Comparison of ENCODE assay signal across 8 mouse cellular contexts in the genomic region with DNA sequence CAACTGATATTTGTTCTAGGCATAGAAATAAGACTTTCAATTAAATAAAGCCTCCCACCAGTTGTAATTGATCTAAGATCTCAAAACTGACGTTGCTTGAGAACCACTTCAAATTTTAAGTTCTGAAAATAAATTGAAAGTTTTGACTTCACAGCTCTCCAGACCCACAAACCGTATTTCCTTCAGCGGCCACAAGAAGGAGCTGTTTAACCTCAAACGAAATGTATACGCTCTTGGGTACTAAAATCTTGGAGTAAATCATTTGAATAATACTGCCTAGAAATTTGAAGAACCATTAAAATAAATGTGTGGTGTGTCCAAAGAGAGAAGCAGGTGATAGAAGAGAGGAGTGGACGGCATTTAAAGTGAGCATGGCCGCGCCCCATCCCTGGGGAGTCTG.
DNase-seq lines count a peak whose midpoint lies in the region; ATAC-seq and TF ChIP-seq lines count a peak whose summit lies in the region.

No protein-coding gene starts in this region.

- peak; percentile 62 for DNase-seq in kidney, postnatal 10 days
- DNase-seq in kidney, adult 11 months, result no peak
- DNase-seq in CH12.LX (ENCODE audit: extremely low read depth) (peak; percentile 62), ZHBTc4 (ENCODE audit: low read depth, low spot score) (peak; percentile 28)
- peak; percentile 80 for DNase-seq in hindbrain, embryonic 14.5 days (ENCODE audit: low spot score)
- no peak for DNase-seq in urinary bladder, postnatal 36 days (ENCODE audit: low spot score in 2 of 2)

- in situ Hi-C loops in CH12.LX (cut with MboI; ENCODE audit: low pct_ligation_motif_present, low pct_unique_long_range_greater_than_20kb, low sequenced_read_pairs), result no loop called here

- no peak overlapping the region for H3K4me3 ChIP-seq in CH12.LX (replicated peaks in 1 of 3; ENCODE audit: low read depth in 2 of 3, low read length in 2 of 3, poor library complexity in 1 of 3)
- H3K4me3 ChIP-seq in hindbrain, embryonic 14.5 days (replicated peaks; ENCODE audit: low read length), result no peak overlapping the region
- no peak overlapping the region for H3K4me3 ChIP-seq in neural tube, embryonic 14.5 days (ENCODE audit: low read depth, low read length)

- no peak for TF ChIP-seq EP300 in CH12.LX (IDR thresholded peaks at IDR 0.05; ENCODE audit: low read length)

- 30% methylated on average over 8 of the region's 8 CpGs for WGBS in hindbrain, embryonic 14.5 days
- 26% methylated on average over 8 of the region's 8 CpGs for WGBS in neural tube, embryonic 14.5 days

- dilution Hi-C loops in CH12.LX (cut with MboI; ENCODE audit: extremely low pct_ligation_motif_present, extremely low pct_unique_long_range_greater_than_20kb, low sequenced_read_pairs), result no loop called here

- no peak for TF ChIP-seq POLR2A in CH12.LX (IDR thresholded peaks at IDR 0.05; ENCODE audit: low read depth, low read length)

- no peak for ATAC-seq in hindbrain, embryonic 14.5 days (ENCODE audit: low FRiP score)
- ATAC-seq in neural tube, embryonic 14.5 days (ENCODE audit: low read depth), result 0 out of 2 replicates have a peak, but pooled peaks have one; percentile 31
- no peak for ATAC-seq in activated CD4-positive, CD25-positive, alpha-beta regulatory T cell, adult 4 months

- H3K27me3 ChIP-seq in CH12.LX (replicated peaks), result no peaks in the 10 kb centered on the region
- no peaks in the 10 kb centered on the region for H3K27me3 ChIP-seq in hindbrain, embryonic 14.5 days (ENCODE audit: control insufficient read depth, insufficient read depth, low read length)
- no peaks in the 10 kb centered on the region for H3K27me3 ChIP-seq in neural tube, embryonic 14.5 days (ENCODE audit: control insufficient read depth, insufficient read depth, low read length)

- H3K9me3 ChIP-seq in CH12.LX (replicated peaks; ENCODE audit: low read length), result no peaks in the 10 kb centered on the region
- H3K9me3 ChIP-seq in hindbrain, embryonic 14.5 days (ENCODE audit: control insufficient read depth, low read length), result no peaks in the 10 kb centered on the region
- H3K9me3 ChIP-seq in neural tube, embryonic 14.5 days (ENCODE audit: control insufficient read depth, low read length), result no peaks in the 10 kb centered on the region

- H3K79me2 ChIP-seq in CH12.LX (replicated peaks; ENCODE audit: control insufficient read depth, extremely low read depth, insufficient read depth, poor library complexity, severe bottlenecking), result no peaks in the 10 kb centered on the region

- peak overlapping the region; percentile 72 for H3K4me2 ChIP-seq in CH12.LX (ENCODE audit: insufficient read depth, low read depth, poor library complexity, severe bottlenecking)
- no peak overlapping the region for H3K4me2 ChIP-seq in hindbrain, embryonic 14.5 days (replicated peaks)
- no peak overlapping the region for H3K4me2 ChIP-seq in neural tube, embryonic 14.5 days (ENCODE audit: low read depth, low read length)

- peaks cover 0 to 11% of the 10 kb centered on the region in 2 experiments; a peak in 2 of 4 replicates for H3K4me1 ChIP-seq in CH12.LX (ENCODE audit: control insufficient read depth in 1 of 2, insufficient read depth in 2 of 2)
- H3K4me1 ChIP-seq in hindbrain, embryonic 14.5 days (replicated peaks; ENCODE audit: control insufficient read depth, insufficient read depth, low read length), result no peaks in the 10 kb centered on the region
- H3K4me1 ChIP-seq in neural tube, embryonic 14.5 days (ENCODE audit: control insufficient read depth, insufficient read depth, low read length), result no peaks in the 10 kb centered on the region

- no peak overlapping the region for H3K9ac ChIP-seq in CH12.LX (ENCODE audit: insufficient read depth, low read depth)
- H3K9ac ChIP-seq in hindbrain, embryonic 14.5 days, result no peak overlapping the region
- H3K9ac ChIP-seq in neural tube, embryonic 14.5 days (replicated peaks; ENCODE audit: low read depth, low read length), result no peak overlapping the region

- no peak overlapping the region for H3K27ac ChIP-seq in CH12.LX (ENCODE audit: insufficient read depth, low read depth)
- no peak overlapping the region for H3K27ac ChIP-seq in hindbrain, embryonic 14.5 days
- H3K27ac ChIP-seq in neural tube, embryonic 14.5 days (ENCODE audit: low read depth, low read length), result no peak overlapping the region

- peak; percentile 55 to 88; a peak in 3 of 4 replicates for TF ChIP-seq CTCF in CH12.LX (conservative IDR thresholded peaks at IDR 0.05 in 1 of 2, IDR thresholded peaks at IDR 0.05 in 1 of 2; ENCODE audit: low read depth in 2 of 2, low read length in 2 of 2)

- TF ChIP-seq RAD21 in CH12.LX (IDR thresholded peaks at IDR 0.05; ENCODE audit: low read depth, low read length), result peak; percentile 82

- no peaks in the 10 kb centered on the region for H3K36me3 ChIP-seq in CH12.LX (replicated peaks in 1 of 2; ENCODE audit: control insufficient read depth in 1 of 2, insufficient read depth in 1 of 2, low read length in 1 of 2)
- no peaks in the 10 kb centered on the region for H3K36me3 ChIP-seq in hindbrain, embryonic 14.5 days (replicated peaks; ENCODE audit: control insufficient read depth, insufficient read depth)
- H3K36me3 ChIP-seq in neural tube, embryonic 14.5 days (ENCODE audit: control insufficient read depth, insufficient read depth, low read length), result no peaks in the 10 kb centered on the region

TF ChIP-seq in CH12.LX, 34 proteins besides CTCF, POLR2A, EP300 and RAD21:
- TF ChIP-seq ZMIZ1 (IDR thresholded peaks at IDR 0.05; ENCODE audit: low read depth, low read length) (no peak), SMC3 (IDR thresholded peaks at IDR 0.05; ENCODE audit: low read depth, low read length) (peak; percentile 78), JUND (conservative IDR thresholded peaks at IDR 0.05; ENCODE audit: low read depth, low read length) (no peak)
TF ChIP-seq in CH12.LX: peak in this region for 1.

Comparison
In these comparisons a context has a peak if more than half of its experiments do, and no peak if none do; other contexts are left out.
1. DNase-seq: peak in kidney, postnatal 10 days (single experiment), CH12.LX (single experiment), ZHBTc4 (single experiment) and hindbrain, embryonic 14.5 days (single experiment); none in kidney, adult 11 months (single experiment) and urinary bladder, postnatal 36 days (0 of 2).